Mouse (Mus musculus) heart, postnatal 4 days (tissue): ENCODE measurements around the gene Tnfsf18. TPM values are rescaled to one million over a fixed set of nuclear protein-coding genes. Genes with fewer than 3 reads are reported as not detected.

Experiments
- DNase-seq: peaks from one replicate; pipeline ENCODE4 v3.0.0; 2021
- total RNA-seq, 2 experiments: library from RNA; stranded (reverse); gene quantifications; 2 replicates each; pipeline ENCODE4 v1.2.3; 2021

The Tnfsf18 gene
- not detected for total RNA-seq

GRCm38 (mm10) chr1:161494343-161494742 is at the start of gene Tnfsf18:
TSS of gene Tnfsf18 (plus strand) at chr1:161494655.
- peak; percentile 89 for DNase-seq

GRCm38 (mm10) chr1:161444858-161445257 is 49.6 kb upstream of the Tnfsf18 start:
- no peak for DNase-seq

- no peak for DNase-seq
Measured at GRCm38 (mm10) chr1:161451683-161452245, 42.7 kb upstream of the Tnfsf18 start.

- no peak for DNase-seq
Measured at GRCm38 (mm10) chr1:161452250-161452649, 42.2 kb upstream of the Tnfsf18 start.

- peak; percentile 37 for DNase-seq
Measured at GRCm38 (mm10) chr1:161463388-161464085, 30.9 kb upstream of the Tnfsf18 start.

GRCm38 (mm10) chr1:161477221-161477620 is 17.2 kb upstream of the Tnfsf18 start:
- no peak for DNase-seq

- DNase-seq, result no peak
Measured at GRCm38 (mm10) chr1:161479854-161480253, 14.6 kb upstream of the Tnfsf18 start.

- DNase-seq, result no peak
Measured at GRCm38 (mm10) chr1:161482211-161482610, 12.2 kb upstream of the Tnfsf18 start.

GRCm38 (mm10) chr1:161487069-161487468 is 7.4 kb upstream of the Tnfsf18 start:
- DNase-seq, result no peak

GRCm38 (mm10) chr1:161491766-161492165 is 2.7 kb upstream of the Tnfsf18 start:
- DNase-seq, result no peak

- no peak for DNase-seq
Measured at GRCm38 (mm10) chr1:161496866-161497645, 2.6 kb downstream of the Tnfsf18 start.

GRCm38 (mm10) chr1:161500114-161500810 is 5.8 kb downstream of the Tnfsf18 start:
- no peak for DNase-seq

- no peak for DNase-seq
Measured at GRCm38 (mm10) chr1:161500811-161501146, 6.3 kb downstream of the Tnfsf18 start.

- DNase-seq, result no peak
Measured at GRCm38 (mm10) chr1:161506317-161506716, 11.9 kb downstream of the Tnfsf18 start.

- peak; percentile 61 for DNase-seq
Measured at GRCm38 (mm10) chr1:161507623-161508047, 13.2 kb downstream of the Tnfsf18 start.

GRCm38 (mm10) chr1:161517355-161517754 is 22.9 kb downstream of the Tnfsf18 start:
- no peak for DNase-seq

GRCm38 (mm10) chr1:161520223-161520622 is 25.8 kb downstream of the Tnfsf18 start:
- no peak for DNase-seq

- no peak for DNase-seq
Measured at GRCm38 (mm10) chr1:161528173-161528572, 33.7 kb downstream of the Tnfsf18 start.

GRCm38 (mm10) chr1:161550596-161551095 is 56.2 kb downstream of the Tnfsf18 start:
- no peak for DNase-seq

GRCm38 (mm10) chr1:161552098-161552497 is 57.6 kb downstream of the Tnfsf18 start:
- DNase-seq, result no peak
